Mouse (Mus musculus): ENCODE data around the gene Sbk2. TPM values are rescaled to one million over a fixed set of nuclear protein-coding genes. Genes with fewer than 3 reads are reported as not detected.

Sbk2 gene
- total RNA-seq, 2 experiments from 2014 or later: 0.59 TPM; not detected in 1

GRCm38 (mm10) chr7:4899649-4900522 lies 64.3 kb downstream of the Sbk2 start:
- DNase-seq (ENCODE audit: extremely low spot score in 1 of 2, low spot score in 1 of 2): no peak

GRCm38 (mm10) chr7:4898851-4899648 lies 65.2 kb downstream of the Sbk2 start:
- DNase-seq (ENCODE audit: extremely low spot score in 1 of 2, low spot score in 1 of 2): no peak

DNA sequence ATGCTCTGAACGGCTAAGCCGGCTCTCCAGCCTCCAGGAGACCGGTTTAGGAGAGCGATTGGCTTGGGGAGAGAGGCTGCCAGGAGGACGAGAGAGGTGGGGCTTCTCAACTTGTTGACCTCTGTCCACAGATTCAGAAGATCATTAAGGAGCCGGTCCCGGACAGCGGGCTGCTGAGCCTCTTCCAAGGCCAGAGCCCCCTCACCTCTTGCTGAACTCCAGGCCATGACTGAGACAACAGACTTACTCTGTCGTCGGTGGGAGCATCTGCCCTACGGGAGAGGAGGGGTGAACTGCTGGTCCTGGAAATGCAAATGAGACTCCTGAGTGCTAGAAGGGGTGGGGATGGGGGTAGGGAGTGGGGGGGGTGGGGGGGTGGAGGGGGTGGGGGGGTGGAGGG lies 69.0 kb downstream of the Sbk2 start:
- no peak for DNase-seq (ENCODE audit: extremely low spot score in 1 of 2, low spot score in 1 of 2)

Other genes starting within 250 kb of the Sbk2 start
- not detected for gene Tmem150b, start 239.2 kb downstream of the Sbk2 start, total RNA-seq (2021)
- gene Kmt5c, start 224.3 kb downstream of the Sbk2 start, total RNA-seq (2021): 10 to 100 TPM; 23.5 to 34.3 TPM
- 1 to 10 TPM; 5.2 to 6.1 TPM for gene Cox6b2, start 211.3 kb downstream of the Sbk2 start, total RNA-seq (2021)
- not detected for gene Fam71e2, start 193.1 kb downstream of the Sbk2 start, total RNA-seq (2021)
- gene Il11, start 181.5 kb downstream of the Sbk2 start, total RNA-seq (2021): under 1 TPM; 0.27 to 0.49 TPM
- not detected for gene Tmem190, start 181.5 kb downstream of the Sbk2 start, total RNA-seq (2021)
- gene Tmem238, start 174.8 kb downstream of the Sbk2 start, total RNA-seq (2021): 1 to 10 TPM; 2.2 to 2.6 TPM
- 100 to 1,000 TPM; 484 to 506 TPM for gene Rpl28, start 171.5 kb downstream of the Sbk2 start, total RNA-seq (2021)
- gene Ube2s, start 151.8 kb downstream of the Sbk2 start, total RNA-seq (2021): 100 to 1,000 TPM in 1 of 2 experiments, 10 to 100 TPM in 1; 97.7 to 112 TPM
- gene Shisa7, start 119.7 kb downstream of the Sbk2 start, total RNA-seq (2021): 100 to 1,000 TPM; 132 to 182 TPM
- 1 to 10 TPM; 5.6 to 6.0 TPM for gene Isoc2b, start 94.1 kb downstream of the Sbk2 start, total RNA-seq (2021)
- gene Isoc2a, start 87.3 kb downstream of the Sbk2 start, total RNA-seq (2021): 10 to 100 TPM; 11.2 to 12.4 TPM
- under 1 TPM; 0.27 to 0.38 TPM for gene Gm36210, start 57.9 kb downstream of the Sbk2 start, total RNA-seq (2021)
- 10 to 100 TPM; 13.4 to 14.3 TPM for gene Zfp628, start 49.2 kb downstream of the Sbk2 start, total RNA-seq (2021)
- 100 to 1,000 TPM; 109 to 112 TPM for gene Nat14, start 42.4 kb downstream of the Sbk2 start, total RNA-seq (2021)
- gene Ssc5d, start 38.6 kb downstream of the Sbk2 start, total RNA-seq (2021): 1 to 10 TPM; 1.4 to 2.3 TPM
- under 1 TPM; 0.59 to 0.66 TPM for gene Sbk3, start 6.8 kb upstream of the Sbk2 start, total RNA-seq (2021)
- gene Zfp579, start 31.8 kb upstream of the Sbk2 start, total RNA-seq (2021): 10 to 100 TPM; 31.9 to 41.4 TPM
- 1 to 10 TPM; 7.7 to 8.2 TPM for gene Zfp524, start 50.0 kb upstream of the Sbk2 start, total RNA-seq (2021)
- gene Fiz1, start 50.3 kb upstream of the Sbk2 start, total RNA-seq (2021): 10 to 100 TPM; 21.3 to 21.7 TPM
- not detected for gene Gm44973, start 51.1 kb upstream of the Sbk2 start, total RNA-seq (2021)
- gene Zfp865, start 56.0 kb upstream of the Sbk2 start, total RNA-seq (2021): 10 to 100 TPM; 33.0 to 41.3 TPM
- 10 to 100 TPM; 66.1 to 73.5 TPM for gene Ccdc106, start 56.1 kb upstream of the Sbk2 start, total RNA-seq (2021)
- gene 4632433K11Rik, start 69.7 kb upstream of the Sbk2 start, total RNA-seq (2021): not detected
- gene Zfp784, start 74.0 kb upstream of the Sbk2 start, total RNA-seq (2021): 1 to 10 TPM; 5.1 to 6.5 TPM
- 10 to 100 TPM; 43.1 to 44.0 TPM for gene Zfp580, start 87.1 kb upstream of the Sbk2 start, total RNA-seq (2021)
- gene U2af2, start 97.7 kb upstream of the Sbk2 start, total RNA-seq (2021): 100 to 1,000 TPM; 170 to 180 TPM
- 100 to 1,000 TPM; 520 to 560 TPM for gene Epn1, start 115.8 kb upstream of the Sbk2 start, total RNA-seq (2021)
- not detected for gene Rfpl4, start 152.5 kb upstream of the Sbk2 start, total RNA-seq (2021)
- gene Rasl2-9, start 161.5 kb upstream of the Sbk2 start, total RNA-seq (2021): under 1 TPM in 1 of 2 experiments, not detected in 1; 0.49 TPM
- not detected for gene Vmn1r55, start 185.3 kb upstream of the Sbk2 start, total RNA-seq (2021)
- not detected for gene Vmn1r56, start 232.3 kb upstream of the Sbk2 start, total RNA-seq (2021)